Mouse (Mus musculus) kidney, adult 9 months (tissue): ENCODE measurements around the gene C2cd3.

Experiments used
- DNase-seq: peaks from one replicate; pipeline ENCODE4 v3.0.0; 2022

The C2cd3 gene

DNA sequence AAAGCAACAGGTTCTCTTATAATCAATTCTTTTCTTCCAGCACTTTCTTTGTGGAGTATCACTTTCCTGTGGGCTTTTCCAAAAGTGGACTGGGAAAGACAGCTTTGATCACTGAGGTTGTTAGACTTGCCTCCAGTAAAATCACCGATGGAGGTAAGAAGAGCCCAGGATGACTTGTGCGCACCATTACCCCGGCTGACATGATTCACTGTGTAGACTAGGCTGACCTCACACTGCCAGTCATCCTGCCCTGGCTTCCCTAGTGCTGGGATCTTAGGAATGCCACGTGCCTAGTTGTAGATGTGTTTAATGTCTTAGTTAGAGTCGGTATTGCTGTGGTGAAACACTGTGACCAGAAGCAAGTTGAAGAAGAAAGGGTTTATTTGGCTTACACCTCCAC is 35.6 kb downstream of the C2cd3 start:
- DNase-seq: no peak

DNA sequence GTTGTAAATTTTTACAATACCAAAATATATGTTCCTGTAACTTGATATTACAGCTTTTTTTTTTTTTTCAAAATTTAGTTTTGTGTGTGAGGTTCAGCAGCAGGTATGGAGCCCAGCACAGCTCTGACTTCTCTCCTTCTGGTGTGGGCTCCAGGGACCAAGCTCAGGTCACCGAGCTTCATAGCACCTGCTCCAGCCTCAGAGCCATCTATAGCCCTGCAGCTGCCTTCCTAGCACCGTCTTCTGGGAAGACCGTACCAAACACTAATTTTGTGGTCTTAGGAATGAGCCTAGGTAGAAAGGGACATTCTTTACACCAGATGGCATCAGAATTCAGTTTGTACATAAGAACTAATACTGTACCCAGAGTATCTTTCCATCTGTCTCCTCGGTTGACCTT is 36.7 kb downstream of the C2cd3 start:
- DNase-seq: no peak

DNA sequence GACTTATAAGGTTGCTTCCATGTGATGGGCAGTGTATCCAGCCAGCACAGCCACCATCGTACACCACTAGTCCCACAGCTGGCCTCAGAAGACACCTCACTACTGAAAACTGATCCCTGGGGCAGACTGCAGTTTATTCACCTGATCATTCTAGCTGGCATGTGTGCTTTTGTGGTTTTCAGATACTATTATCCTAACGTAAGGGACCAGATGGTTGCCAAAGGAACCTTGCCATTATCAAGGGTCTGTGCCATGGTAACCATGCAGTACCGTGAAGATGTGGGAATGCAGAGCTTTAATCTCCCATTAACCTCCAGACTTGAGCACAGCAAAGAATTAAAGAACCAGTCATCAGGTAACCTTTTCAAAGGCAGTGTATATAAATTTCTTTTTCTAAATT is 53.8 kb downstream of the C2cd3 start:
- no peak for DNase-seq

DNA sequence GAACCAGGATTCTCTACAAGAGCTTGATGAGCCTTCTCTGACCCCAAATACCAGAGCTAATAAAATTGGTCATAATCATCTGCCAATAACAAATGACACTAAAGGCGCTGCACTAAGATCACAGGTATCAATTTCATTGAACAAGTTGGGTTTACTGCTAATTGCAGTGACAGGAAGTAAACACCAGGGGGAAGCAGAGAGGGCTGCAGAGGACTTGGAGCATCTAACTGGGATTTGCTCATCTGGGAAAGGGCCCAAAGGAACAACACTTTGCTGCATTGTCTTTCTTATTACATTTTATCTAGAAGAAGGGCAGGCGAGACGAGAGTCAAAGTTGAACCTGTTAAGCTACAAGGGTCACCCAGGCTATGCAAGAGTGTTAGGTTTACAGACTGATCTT is 57.1 kb downstream of the C2cd3 start:
- DNase-seq: peak; percentile 63

DNA sequence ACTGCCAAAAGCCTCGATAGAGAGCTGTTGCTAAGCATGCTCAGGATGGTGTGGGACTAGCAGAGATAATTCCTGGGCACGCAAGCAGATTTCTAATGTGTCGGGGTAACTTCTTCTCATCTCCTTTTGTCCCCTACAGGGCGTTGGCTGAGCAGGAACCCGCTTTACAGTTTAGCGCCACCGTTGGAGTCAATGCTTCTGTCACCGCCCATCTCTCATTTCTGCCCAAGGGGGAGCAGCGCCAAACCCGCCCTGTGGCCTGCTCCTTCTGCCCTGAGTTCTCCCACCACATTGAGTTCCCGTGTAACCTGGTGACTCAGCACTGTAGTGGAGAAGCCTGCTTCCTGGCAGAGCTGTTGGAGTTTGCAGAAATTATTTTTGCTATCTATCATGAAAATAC is 57.9 kb downstream of the C2cd3 start:
- no peak for DNase-seq

DNA sequence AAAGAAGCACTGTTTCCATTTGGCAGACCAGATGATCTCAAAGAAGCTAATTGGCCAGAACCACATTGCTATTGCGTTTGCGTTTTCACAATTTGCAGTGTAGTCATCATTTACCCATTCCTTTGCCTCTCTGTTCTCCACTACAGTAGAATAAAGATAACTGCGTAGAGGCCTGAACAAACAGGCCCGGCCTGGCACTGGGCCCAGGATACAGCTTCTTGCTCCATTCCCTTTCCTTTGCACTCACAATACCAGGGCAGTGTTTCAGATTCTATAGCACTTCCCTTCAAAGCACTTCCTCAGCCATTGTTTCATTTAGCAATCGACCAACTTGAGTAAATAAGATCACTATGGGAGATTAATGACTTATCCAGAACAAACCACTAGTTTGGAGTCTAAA is 59.1 kb downstream of the C2cd3 start:
- no peak for DNase-seq

DNA sequence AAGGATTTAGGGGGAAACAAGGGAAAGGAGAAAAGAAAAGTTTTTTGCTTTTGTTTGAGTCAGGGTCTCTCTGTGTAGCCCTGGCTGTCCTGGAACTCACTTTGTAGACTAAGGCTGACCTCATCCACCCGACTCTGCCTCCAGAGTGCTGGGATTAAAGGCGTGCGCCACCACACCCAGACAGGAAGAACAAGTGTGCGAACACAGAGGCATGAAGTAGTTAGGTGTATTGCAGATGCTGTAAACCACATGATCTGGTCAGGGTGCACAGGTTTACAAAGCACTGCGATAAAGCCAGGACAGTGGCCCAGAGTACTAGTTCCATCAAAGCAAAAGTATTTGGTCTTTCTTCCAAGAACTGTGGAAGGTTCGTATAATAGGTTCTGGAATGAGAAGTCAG is 61.3 kb downstream of the C2cd3 start:
- DNase-seq: no peak

DNA sequence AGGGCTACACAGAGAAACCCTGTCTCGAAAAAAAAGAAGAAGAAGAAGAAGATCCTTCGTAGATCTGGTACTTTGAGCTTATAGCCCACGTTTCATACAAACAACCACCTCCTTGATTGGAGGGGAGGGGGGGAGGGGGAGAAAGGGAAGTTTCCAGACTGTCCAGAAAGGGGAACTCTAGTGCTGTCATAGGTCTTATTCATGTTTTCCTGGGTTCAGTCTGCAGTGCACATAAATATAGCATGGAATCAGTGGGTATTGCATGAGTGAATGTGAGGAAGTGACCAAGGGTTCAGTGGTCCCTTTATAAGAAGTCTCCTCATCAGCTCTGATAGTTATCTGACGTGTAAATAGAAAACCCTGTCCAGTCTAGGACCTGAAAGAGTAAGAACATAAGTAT is 71.7 kb downstream of the C2cd3 start:
- DNase-seq: no peak

DNA sequence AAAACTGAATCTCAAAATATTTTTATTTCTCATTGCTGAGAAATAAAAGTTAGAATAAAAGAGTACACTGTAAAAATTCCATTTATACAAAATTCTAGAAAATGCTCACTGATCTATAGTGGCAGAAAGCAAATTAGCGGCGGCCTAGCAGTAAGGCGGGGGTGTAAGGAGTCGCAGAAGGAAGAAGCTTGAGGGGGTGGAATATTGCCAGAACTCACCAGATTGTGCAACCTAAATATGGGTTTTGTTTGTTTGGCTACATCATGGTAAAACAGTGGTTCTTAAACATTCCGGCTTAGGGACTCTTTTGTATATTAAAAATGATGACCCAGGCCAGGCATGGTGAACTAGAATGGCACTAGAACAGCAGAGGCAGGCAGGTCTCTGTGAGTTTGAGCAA is 74.2 kb downstream of the C2cd3 start:
- DNase-seq: no peak

DNA sequence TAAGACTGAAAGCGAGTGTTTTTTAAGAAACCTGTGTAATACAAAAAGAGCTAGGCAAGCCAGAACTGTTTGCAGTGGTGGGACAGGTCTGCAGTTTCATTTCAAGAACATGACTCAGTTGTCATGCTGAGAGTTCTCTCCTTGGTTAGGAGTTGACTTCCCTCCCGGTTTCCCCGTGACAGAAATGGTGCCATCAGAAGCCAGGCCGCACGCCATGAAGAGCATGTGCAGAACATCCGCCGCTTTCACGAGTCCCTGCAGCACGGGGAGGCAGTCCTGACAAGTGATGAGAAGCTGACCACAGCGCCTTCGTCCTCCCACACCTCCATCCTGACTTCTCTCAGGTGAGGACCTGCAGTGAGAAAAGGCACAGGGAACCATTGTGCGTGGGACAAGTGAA is 76.5 kb downstream of the C2cd3 start:
- no peak for DNase-seq

DNA sequence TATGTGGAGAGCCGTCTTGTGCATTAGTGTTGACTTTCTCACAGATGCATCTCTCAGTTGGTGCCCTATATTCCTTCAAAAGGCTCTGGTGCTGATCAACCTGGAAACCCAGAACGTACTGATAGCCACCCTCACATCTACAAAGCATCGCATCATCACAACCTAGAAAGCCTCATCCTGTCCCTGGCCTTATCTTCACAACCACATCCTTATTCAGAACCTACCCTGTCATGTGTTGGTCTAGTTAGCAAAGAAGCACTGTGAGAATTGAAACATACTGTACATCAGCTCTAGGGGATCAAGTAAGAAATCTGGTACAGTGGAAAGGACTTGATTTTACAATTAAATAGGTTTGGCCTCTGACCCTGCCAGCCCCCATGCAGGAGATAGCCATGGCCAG is 77.0 kb downstream of the C2cd3 start:
- DNase-seq: no peak

DNA sequence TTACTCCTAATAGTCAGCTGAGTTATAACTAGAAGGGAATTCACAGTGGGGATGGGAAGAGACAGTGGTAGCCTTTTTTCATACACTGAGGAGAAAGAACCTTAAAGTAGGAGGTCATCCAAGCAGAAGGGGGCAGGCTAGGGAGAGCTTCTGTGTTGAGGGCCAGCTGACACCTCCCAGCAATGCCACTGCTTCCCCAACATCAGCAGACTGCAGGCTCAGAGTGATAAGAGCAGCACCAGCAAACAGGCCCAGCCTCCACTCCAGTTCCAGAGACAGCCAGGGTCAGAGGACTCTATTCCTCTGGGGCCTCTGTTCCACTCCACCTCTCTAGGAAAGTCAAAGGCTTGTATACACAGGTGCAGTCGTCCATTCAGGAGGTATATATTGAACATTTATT is 86.1 kb downstream of the C2cd3 start:
- no peak for DNase-seq

DNA sequence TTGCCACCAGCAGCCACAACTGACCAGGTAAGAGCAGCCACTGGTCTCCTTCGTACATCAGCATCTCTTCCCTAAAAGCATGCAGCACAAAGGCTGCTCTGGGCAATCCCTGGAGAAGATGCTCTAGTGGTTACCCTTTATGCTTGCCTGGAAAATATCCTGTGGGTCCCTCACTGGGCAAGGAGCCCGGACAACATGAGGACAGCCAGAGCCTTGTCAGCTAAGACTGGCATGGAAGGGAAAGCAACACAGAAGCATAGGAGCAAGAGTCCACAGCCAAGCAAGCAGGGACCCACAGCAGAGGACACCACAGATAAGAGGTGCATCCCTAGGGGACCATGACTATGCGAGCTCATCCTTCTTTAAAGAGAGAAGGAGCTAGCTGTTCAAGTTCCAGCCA is 87.8 kb downstream of the C2cd3 start:
- DNase-seq: no peak

DNA sequence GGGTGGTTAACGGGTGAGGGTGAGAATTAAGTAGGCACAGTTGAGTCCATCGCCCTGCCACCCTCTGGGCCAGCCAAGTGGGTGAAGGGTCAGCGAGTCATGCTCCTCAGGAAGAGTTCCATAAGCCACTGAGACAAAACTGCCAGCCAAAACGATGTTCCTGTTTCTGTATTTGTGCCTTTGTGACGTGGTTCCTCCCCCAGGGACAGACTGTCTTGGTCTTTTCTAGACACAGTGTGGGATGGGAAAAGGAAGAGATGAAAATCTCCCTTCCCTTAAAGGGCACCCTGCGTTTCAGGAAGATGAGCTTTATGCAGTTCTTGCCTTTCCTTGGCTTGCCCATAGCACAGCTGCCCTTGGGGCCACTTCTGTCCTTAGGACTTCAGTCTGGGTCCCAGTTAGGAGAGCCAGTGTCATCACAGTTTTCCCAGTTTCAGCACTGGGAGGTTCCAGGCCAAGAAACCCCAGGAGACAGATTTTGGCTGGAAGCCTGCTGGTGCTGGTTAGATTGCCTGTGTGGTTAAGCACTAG is 89.7 kb downstream of the C2cd3 start:
- DNase-seq: peak; percentile 89

DNA sequence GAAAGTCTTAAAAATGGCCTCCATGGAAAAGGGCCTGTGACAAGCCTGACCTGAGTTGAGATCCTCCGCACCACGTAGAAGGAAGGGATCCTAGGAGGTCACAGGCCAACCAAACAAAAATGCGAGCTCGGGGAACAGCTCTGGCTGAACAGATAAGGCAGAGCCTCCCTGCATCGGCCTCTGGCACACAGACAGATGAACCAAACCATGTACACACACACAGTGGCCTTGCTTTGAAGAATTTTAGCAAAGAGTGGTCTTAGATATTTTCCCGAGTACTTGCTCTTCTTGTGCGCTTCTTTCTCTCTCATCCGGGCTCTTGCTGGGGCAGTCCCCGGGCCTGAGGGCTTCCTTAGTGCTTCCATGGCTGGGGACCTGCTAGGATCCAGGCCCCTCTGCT is 91.2 kb downstream of the C2cd3 start:
- DNase-seq: peak; percentile 14

DNA sequence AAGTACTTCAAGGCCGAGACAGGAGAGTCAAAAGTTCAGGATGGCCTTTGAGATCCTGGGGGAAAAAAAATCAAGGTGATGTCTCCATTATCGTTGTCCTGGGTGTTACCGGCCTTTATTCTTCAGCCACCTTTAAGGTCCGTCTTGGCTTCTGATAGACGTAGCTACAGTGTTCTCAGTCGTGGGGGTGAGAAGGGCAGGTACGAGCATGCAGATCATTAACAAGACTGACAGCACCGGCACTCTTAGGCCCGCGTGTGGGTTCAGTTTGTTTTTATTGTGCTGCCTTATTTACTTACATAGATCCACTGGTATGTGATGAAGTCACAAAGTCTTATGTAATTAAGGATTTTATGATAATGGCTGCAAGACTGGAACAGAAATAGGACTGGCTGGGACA is 91.7 kb downstream of the C2cd3 start:
- peak; percentile 81 for DNase-seq

DNA sequence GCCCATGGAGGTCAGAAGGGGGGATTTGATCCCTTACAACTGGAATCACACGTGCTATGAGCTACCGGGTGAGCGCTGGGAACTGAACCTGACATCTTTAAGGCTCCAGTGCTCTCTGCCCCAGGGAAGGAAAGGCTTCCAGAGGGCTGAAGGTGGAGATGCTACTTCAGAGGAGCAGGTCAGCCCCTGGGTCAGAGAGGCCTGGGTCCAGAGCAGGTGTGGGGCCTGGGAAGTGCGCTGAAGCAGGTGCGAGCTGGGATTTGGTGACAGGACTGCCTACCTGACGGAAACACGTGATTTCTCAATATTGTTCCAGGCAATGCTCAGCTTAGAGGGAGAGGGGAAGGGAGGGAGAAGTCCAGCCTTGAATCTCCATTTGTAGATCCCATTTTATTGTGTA is 92.2 kb downstream of the C2cd3 start:
- peak; percentile 25 for DNase-seq

DNA sequence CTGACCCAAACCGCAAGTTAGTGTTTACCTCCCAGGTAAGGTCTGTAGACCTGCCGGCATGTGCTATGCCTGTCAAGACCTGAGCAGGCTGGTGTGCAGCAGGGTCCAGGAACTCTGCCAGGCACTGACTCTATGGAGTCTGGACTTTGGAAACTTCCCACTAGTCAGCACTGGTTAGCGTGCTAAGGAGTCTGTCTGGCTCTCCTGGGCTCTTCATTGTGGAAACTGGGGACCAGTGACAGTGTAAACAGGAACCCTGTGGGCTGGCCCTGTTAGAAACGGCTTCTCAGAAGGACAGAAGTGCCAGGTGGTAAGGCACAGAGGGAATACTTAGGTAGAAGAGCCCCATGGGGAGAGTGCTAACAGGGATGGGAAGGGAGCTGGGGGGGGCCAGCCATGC is 93.2 kb downstream of the C2cd3 start:
- DNase-seq: peak; percentile 91

DNA sequence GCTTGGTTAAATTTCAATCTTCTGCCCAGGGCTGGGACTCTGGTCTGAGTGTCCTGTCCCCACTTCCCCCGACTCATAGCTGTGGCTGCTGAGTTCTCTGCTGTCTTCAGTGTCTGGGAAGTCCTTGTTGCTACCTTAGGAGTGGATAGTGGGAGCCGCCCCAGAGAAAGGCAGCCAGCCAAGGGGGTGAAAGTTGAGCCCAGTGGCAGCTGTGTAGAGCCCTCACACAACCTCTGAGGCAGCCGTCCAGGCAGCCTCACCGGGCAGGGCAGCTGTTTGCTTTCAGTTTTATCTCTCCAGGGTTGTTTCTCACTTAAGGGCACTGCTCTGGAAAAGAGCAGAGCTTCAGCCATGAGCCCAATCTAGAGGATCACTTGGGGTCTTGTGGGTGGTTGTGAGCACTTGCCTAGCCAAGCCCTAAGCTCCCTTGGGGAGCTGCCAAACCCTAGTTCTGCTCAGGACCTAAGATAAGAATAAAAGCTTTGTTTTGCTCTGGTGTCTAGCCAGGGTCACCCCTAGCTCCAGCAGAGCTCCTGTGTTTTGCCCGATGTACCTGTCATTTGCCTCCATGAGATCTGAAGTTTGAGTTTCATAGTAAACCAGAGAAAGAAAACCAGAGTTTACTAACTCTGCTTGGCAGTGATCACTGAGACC is 93.8 kb downstream of the C2cd3 start:
- peak; percentile 96 for DNase-seq

DNA sequence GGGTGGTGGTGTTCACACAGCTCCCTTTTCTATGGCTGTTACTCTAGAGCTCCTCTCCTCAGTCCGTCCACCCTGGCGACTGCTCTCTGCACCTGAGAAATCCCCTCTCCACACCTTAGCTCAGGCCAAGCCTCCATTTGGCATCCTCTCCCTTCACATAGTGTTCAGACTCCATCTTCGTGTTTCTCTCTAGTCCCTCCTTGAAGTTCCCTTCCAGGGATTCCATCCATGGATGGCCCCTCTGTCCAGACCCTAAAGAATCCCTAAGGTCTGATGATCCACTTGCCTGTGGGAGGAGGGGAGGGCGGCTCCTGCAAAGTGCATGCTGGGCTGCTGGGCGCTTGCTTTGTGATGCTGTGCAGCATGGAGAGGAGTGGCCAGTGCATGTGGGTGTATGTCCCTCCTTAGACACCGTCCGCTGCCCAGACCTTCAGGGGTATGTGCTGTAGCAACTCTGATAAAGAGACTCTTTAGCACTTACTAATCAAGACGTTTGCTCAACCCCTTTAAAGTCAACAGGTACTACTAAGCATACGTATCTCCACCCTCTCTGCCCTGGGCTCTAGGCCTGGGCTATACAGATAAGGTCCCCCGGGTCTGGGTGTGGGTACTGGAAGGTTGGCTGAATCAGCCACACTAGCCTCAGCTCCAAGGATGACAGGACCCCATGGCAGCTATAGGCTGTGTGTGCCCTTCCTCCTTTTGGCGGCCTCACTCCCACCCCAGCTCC is 94.9 kb downstream of the C2cd3 start:
- DNase-seq: peak; percentile 19

DNA sequence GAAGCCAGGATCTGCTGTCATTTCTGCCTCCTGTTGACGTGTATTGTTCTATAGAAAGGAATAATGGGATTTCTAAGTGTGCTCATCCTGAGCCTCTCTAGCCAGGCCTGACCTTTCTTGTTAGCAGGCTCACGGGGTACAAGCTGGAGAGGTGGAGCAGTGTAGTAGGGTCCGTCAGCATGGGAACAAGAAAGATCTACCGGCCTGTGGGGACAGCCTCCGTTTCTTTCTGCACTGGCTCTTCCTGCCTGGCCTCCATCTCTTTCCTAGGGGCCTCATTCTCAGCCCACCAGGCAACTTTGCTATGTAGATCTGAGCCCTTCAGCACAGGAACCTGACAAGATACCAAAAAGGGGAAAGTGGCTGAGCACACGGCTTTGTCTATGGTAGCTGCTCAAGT is 96.7 kb downstream of the C2cd3 start:
- no peak for DNase-seq

DNA sequence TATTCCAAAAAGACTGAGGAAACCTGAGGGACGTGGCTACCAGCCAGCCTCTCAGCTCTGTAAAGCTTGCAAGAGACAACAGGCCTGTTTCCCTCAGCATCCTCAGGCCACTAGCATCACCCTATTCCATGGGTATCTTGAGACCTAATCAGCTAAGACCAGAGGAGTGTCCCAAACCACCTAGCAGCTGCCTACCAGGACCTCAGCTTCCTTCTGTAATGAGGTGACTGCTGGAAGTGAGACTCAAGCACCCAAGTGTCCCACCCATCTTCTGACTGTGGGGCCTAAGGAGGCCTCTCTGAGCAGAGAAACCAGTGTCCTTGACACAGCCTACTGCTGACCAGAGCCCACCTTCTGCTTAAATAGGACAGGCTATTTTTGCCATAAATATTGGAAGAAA is 97.5 kb downstream of the C2cd3 start:
- no peak for DNase-seq

DNA sequence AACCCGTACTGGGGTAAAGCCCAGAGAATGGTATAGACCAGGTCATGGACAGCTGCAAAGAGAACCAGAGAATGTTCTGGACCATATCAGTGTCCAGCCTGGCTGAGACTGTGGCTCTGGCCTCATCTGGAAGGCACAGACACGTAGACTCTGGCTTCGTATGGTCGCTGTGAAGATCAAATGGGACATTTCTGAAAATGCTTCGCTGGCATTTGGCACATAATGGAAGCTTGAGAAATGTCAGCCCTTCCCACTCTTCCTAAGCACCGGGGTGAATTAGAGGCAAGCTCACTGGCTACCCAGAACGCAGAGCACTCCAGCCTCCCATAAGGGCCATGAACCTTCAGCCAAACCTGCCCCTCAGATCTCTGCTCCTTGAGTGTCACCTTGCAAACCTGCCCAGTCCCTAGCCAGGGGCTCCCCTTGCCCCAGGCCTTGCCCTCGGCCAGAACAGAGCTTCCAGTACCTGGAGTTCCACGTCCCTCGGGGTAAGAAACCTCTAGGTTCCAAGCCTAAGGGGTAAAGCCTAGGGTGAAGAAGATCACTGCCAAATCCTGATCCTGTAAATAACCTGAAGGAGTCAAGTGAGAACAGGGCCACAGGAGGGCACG is 98.9 kb downstream of the C2cd3 start:
- no peak for DNase-seq

DNA sequence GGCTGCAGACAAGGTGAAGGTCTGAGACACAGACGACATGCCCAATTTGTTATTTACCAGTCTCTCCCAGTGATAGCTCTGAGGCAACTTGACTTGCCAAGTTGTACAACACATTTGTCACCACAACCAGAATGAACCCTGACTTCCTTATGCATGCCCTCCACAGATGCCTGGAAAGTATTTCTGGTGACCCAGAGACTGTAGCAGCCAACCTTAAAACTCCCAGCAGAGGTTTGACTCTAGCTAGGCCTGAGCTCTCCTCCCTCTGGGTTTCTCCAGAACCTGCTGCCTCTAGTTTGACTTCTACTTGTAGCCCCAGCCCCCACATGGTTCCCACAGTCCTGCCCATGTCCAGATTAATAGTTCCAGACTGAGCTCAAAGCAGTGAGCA is 99.4 kb downstream of the C2cd3 start:
- no peak for DNase-seq
